Mouse (Mus musculus): ENCODE results near the gene Olfr1360.

Olfr1360 gene

GRCm38 (mm10) chr13:21663286-21663685, 13.9 kb downstream of the Olfr1360 start, which contains the start of gene Olfr1361:
Gene Olfr1361 (minus strand): TSS chr13:21663386.
- no peak for DNase-seq (ENCODE audit: low spot score in 2 of 2)

DNA sequence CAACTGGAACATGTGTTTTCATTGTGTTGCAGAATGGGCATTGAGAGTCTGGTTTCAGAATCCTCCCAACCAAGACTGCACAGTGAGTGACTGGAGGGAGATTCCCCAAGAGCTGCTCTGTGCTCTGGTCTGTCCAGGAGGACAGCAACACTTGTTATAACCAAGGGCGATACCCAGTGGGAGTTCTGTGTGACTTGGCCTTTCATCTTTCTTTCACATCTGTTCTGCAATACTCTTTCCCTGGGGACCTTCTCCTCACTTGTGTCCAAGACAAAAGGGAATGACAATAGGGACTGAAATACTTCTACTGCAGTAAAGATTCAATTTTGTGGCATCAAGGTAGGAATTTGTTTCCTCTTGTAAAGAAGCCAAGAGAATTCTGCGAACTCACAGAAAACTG, 34.8 kb downstream of the Olfr1360 start, which contains the start of gene Olfr11:
Gene Olfr11, minus strand, starts transcription at position 101 of the 400 bp plus-strand sequence.
- DNase-seq (ENCODE audit: low spot score in 2 of 2): no peak

All from cerebellum, postnatal 4 days (tissue).